Mouse (Mus musculus) neutrophil, adult 59 days (primary cell): ENCODE results near the gene Tas1r2. TPM values are rescaled to one million over a fixed set of nuclear protein-coding genes. Genes with fewer than 3 reads are reported as not detected.

Source experiments
- total RNA-seq, 2 experiments: library from RNA; stranded (reverse); gene quantifications; 1 replicate in 1 of 2; 2 replicates in 1 of 2; pipeline ENCODE4 v1.2.4; 2023

The Tas1r2 gene
- total RNA-seq, result not detected

DNA sequence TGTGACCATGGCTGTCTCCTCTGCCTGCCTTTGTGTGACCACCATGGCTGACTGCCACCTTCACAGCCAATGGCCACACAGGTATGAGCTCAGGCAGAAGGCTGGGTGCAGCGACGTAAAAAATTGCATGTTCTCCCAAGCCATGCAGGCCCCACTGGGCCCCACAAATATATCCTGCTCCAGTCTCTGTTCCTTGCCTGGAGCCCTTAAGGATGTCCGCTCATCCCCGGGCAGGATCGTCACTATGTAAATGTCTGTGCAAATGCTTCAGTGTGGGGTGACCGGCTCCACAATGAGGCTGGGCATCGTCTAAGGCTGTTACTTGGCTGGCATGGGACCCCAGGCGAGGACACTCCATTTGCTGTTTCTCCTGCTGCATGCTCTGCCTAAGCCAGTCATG is at the start of gene Tas1r2:
Gene Tas1r2 (plus strand): TSS at position 301 of the 400 bp plus-strand sequence.

GRCm38 (mm10) chr4:139622373-139623282 is 30.7 kb upstream of the Tas1r2 start, which contains the start of gene Aldh4a1:
Aldh4a1 (plus strand) TSS chr4:139622866.

Other genes starting within 250 kb of the Tas1r2 start
- 1 to 10 TPM; 2.3 TPM for gene Iffo2, start 123.0 kb upstream of the Tas1r2 start, total RNA-seq
- not detected for gene Gm21969, start 50.4 kb upstream of the Tas1r2 start, total RNA-seq
- gene Aldh4a1, start 30.7 kb upstream of the Tas1r2 start, total RNA-seq, result 10 to 100 TPM; 11.4 to 12.5 TPM
- gene Pax7, start 180.0 kb downstream of the Tas1r2 start, total RNA-seq, result not detected